Mouse (Mus musculus) intestine, embryonic 15.5 days (tissue): ENCODE measurements around the gene Gfra4. TPM values are rescaled to one million over a fixed set of nuclear protein-coding genes. Genes with fewer than 3 reads are reported as not detected.

Experiments used
- ATAC-seq: fragments of 200-750 bp; cut with Nextera tagmentation; 2 replicates; pipeline ENCODE4 v1.8.0; 2017; ENCODE audit warnings: moderate TSS enrichment, moderate library complexity
- H3K27ac ChIP-seq: fragments of 300-500 bp; sonication (generic); 2 replicates; pipeline ENCODE4 v1.5.1; 2015; ENCODE audit warnings: mild to moderate bottlenecking, inconsistent platforms
- H3K27me3 ChIP-seq: fragments of 300-500 bp; sonication (generic); replicated peaks from 2 replicates; pipeline ENCODE4 v1.6.1; 2015; ENCODE audit warnings: inconsistent platforms
- H3K36me3 ChIP-seq: fragments of 300-500 bp; sonication (generic); 2 replicates; pipeline ENCODE4 v1.6.1; 2015; ENCODE audit warnings: inconsistent platforms
- H3K4me1 ChIP-seq: fragments of 300-500 bp; sonication (generic); replicated peaks from 2 replicates; pipeline ENCODE4 v1.6.1; 2015; ENCODE audit warnings: inconsistent platforms
- H3K4me2 ChIP-seq: fragments of 300-500 bp; sonication (generic); replicated peaks from 2 replicates; pipeline ENCODE4 v1.6.1; 2015; ENCODE audit warnings: mild to moderate bottlenecking, inconsistent platforms
- H3K4me3 ChIP-seq: fragments of 300-500 bp; sonication (generic); replicated peaks from 2 replicates; pipeline ENCODE4 v1.5.1; 2015; ENCODE audit warnings: inconsistent platforms
- H3K9ac ChIP-seq: fragments of 300-500 bp; sonication (generic); 2 replicates; pipeline ENCODE4 v1.6.1; 2015; ENCODE audit warnings: inconsistent platforms
- H3K9me3 ChIP-seq: fragments of 300-500 bp; sonication (generic); 2 replicates; pipeline ENCODE4 v1.6.1; 2016; ENCODE audit warnings: inconsistent platforms
- WGBS: fragments of 180-500 bp; shearing (Covaris S2); methylation state at CpG from one replicate; pipeline ENCODE4 v1.1.7; 2015; 5-methylcytosine and 5-hydroxymethylcytosine counted together
- polyA plus RNA-seq: library from polyadenylated mRNA; unstranded; fragments of >200 nt; fragmentation: Nextera tagmentation; extraction: Ambion mirVana; gene quantifications from 2 replicates; pipeline ENCODE4 v1.2.1, GENCODE M21; 2015

The Gfra4 gene
- polyA plus RNA-seq, result 8.8 and 9.6 TPM in 2 replicates

DNA sequence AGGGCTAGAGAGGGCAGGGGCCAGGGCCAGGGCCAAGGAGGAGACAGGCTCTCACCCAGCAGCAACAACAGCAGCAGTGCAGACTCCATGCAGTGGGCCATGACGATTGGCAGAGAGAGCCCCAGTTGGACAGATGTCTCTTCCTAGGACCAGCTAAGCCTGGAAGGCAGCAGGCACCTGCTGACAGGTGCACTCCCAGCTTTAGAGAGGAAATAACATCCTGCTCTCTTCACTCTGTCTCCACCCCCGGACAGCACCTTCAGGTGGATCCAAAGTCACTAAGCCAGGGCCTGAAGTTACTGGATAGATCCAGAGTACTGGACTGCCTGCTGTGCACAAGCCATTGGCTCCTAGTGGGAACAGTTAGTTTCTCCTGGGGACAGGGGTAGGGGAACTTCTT is at the start of gene Gfra4:
TSS of gene Gfra4 (minus strand) at position 101 of the 400 bp plus-strand sequence.
- 65% methylated on average over 2 of the region's 2 CpGs for WGBS
- H3K36me3 ChIP-seq, result no peaks in the 10 kb centered on the region
- no peak for ATAC-seq
- no peaks in the 10 kb centered on the region for H3K9me3 ChIP-seq
- H3K4me3 ChIP-seq, result no peak within 1 kb of the TSS
- no peak within 1 kb of the TSS for H3K27ac ChIP-seq
- peak within 1 kb of the TSS; percentile 95 for H3K4me2 ChIP-seq
- H3K27me3 ChIP-seq, result peaks cover 34% of the 10 kb centered on the region
- H3K4me1 ChIP-seq, result peaks cover 17% of the 10 kb centered on the region
- H3K9ac ChIP-seq, result peak within 1 kb of the TSS; percentile 56; the same call in 1 of the 2 replicates

DNA sequence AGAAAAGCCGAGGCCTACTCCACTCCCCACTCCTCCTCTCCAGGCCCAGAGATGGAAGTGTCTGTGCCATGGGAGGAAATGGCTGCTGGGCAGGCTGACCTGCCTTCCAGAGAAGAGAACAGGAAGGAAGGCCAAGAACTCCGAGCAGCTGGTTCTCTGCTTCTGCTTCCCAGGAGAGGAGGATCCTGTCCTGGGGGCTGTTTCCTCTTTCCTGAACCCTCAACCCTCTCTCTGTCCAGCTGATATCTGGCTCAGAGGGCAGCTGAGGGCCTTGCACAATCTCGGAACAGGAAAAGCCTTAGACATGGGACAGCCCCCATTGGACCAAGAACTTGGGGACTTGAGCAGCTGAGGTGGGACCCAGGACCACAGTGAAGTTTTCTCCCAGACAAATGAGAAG is 48.0 kb upstream of the Gfra4 start:
- Histone ChIP-seq H3K4me3 (no peak overlapping the region), H3K36me3 (no peaks in the 10 kb centered on the region), H3K27ac (no peak overlapping the region), H3K4me1 (no peaks in the 10 kb centered on the region), H3K9me3 (no peaks in the 10 kb centered on the region), H3K4me2 (no peak overlapping the region), H3K9ac (no peak overlapping the region), H3K27me3 (no peaks in the 10 kb centered on the region)
- no peak for ATAC-seq
- WGBS, result 73% methylated on average over 3 of the region's 3 CpGs

DNA sequence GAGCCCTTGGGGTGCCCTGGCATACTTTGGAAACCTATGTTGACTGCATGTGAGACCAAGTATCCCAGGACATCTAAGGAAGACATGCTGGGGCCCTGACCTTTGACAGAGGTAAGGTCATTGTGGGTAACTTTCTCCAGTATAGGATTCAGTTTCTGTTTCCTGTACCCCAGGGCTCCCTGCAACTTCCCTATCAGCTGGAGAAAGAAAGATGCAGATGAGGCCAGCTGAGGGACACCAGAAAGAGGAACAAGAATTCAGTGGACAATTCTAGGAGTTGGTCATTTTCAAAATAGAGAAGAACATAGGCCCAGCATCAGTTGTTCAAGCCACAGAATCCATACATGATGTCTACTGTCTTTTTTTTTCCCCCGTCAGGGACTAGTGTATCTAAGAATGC is 46.7 kb upstream of the Gfra4 start:
- Histone ChIP-seq H3K27me3 (no peaks in the 10 kb centered on the region), H3K4me3 (no peak overlapping the region), H3K9ac (no peak overlapping the region), H3K36me3 (no peaks in the 10 kb centered on the region), H3K9me3 (no peaks in the 10 kb centered on the region), H3K27ac (no peak overlapping the region), H3K4me2 (no peak overlapping the region), H3K4me1 (no peaks in the 10 kb centered on the region)
- no peak for ATAC-seq
- WGBS, result 88% methylated on average over 1 of the region's 1 CpGs

DNA sequence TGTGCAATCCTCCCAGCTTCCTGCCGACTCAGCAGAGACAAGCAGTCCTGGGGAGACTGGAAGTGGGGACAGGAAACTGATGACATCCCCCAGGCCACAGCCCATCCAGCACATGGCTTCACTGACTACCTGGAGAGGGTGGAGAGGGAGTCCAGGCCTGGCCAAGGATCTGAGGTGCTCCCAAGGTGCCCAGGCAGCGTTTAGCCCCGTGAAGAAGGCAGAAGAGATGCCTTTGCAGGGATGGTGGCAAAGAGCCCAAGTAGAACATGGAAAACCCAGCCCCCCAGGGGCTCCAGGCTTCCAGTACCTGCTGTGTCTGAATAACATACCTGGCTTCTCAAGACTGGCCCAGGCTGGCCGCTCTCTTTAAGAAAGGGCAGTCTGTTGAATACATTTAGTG is 45.7 kb upstream of the Gfra4 start:
- Histone ChIP-seq H3K9me3 (no peaks in the 10 kb centered on the region), H3K27ac (no peak overlapping the region), H3K4me2 (no peak overlapping the region), H3K36me3 (no peaks in the 10 kb centered on the region), H3K9ac (no peak overlapping the region), H3K4me3 (no peak overlapping the region), H3K4me1 (no peaks in the 10 kb centered on the region), H3K27me3 (no peaks in the 10 kb centered on the region)
- 70% methylated on average over 4 of the region's 4 CpGs for WGBS
- no peak for ATAC-seq

DNA sequence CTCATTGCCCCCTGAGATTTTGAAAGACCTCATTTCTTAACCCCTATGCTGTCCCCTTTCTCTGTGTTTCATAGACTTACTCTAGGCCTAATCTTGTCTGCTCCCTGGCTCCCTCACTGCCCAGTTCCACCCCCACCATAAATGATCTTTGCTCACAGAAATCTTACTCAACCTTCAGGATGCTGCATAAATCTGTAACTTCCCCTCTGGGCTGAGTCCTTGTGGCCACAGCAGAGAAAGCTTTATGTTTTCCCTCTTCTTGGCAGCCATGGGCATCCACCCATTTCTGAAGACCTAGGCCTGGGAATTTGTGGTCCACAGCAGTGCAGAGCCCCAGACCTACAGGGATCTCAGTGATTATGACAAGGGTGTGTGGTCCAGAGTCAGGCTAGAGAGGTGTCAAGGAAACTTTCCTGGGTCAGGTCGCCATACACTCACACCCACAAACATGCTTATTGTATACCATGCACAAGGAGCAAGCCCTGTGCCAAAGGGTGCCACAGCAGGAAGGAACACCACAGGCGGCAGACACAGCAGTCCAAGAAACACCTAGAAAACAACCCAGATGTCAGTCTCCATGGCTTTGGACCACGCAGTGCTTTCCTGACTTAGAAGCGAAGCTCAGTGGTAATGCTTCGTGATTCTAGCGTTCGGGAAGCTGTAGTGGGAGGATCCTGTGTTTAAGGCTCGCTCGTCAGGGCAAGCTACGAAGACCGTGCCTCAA is 43.9 kb upstream of the Gfra4 start, which contains the start of gene Siglec1:
TSS of gene Siglec1 (minus strand) at position 99 of the 724 bp plus-strand sequence.
- no peak within 1 kb of the TSS for H3K9ac ChIP-seq
- H3K27me3 ChIP-seq, result no peaks in the 10 kb centered on the region
- no peak within 1 kb of the TSS for H3K27ac ChIP-seq
- no peak for ATAC-seq
- WGBS, result 82% methylated on average over 11 of the region's 11 CpGs
- no peak within 1 kb of the TSS for H3K4me2 ChIP-seq
- H3K4me3 ChIP-seq, result no peak within 1 kb of the TSS
- no peaks in the 10 kb centered on the region for H3K4me1 ChIP-seq
- no peaks in the 10 kb centered on the region for H3K9me3 ChIP-seq
- no peaks in the 10 kb centered on the region for H3K36me3 ChIP-seq

DNA sequence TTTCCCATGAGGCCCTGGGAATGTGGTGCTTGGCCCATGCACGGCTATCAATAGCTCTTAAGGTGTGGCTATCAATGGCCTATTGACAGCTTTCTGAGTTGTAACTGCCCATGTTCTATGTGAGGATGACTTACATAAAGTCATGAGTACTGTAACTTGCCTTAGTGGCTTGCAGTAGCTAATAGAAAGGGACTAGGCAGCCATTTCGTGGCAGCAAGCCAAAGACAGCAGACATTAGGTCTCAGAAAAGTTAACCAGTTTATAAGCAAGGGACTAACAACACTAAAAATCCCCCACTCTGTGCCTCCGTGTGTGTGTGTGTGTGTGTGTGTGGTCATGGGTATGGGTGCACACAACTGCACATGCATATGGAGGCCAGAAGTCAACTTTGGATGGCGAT is 41.3 kb upstream of the Gfra4 start:
- Histone ChIP-seq H3K27me3 (no peaks in the 10 kb centered on the region), H3K4me2 (no peak overlapping the region), H3K4me3 (no peak overlapping the region), H3K27ac (no peak overlapping the region), H3K4me1 (no peaks in the 10 kb centered on the region), H3K9ac (no peak overlapping the region), H3K36me3 (no peaks in the 10 kb centered on the region), H3K9me3 (no peaks in the 10 kb centered on the region)
- WGBS, result 77% methylated on average over 4 of the region's 4 CpGs
- no peak for ATAC-seq

DNA sequence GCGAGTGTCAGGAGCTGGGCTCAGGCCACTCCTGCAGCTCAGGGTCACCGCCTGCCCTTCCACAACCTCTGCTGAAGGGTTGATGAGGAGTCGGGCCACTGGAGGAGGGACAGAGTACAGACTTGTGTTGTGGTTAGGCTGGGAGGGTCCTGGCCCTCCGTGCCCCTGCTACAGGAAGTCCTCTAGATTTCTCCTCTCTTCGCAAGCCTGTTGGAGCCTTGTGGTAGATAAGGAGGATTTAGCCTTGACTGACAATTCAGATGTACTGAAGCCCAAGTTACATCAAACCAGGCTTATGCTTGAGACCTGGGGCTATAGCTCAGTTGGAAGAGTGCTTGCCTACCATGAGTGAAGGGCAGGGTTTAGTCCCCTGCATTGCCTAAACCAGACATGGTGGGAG is 37.6 kb upstream of the Gfra4 start:
- peaks cover 4% of the 10 kb centered on the region; the same call in 1 of the 2 replicates for H3K27me3 ChIP-seq
- WGBS, result 78% methylated on average over 5 of the region's 5 CpGs
- no peak overlapping the region for H3K9ac ChIP-seq
- H3K36me3 ChIP-seq, result no peaks in the 10 kb centered on the region
- no peak overlapping the region for H3K4me3 ChIP-seq
- H3K4me2 ChIP-seq, result no peak overlapping the region
- H3K9me3 ChIP-seq, result no peaks in the 10 kb centered on the region
- H3K27ac ChIP-seq, result no peak overlapping the region
- ATAC-seq, result no peak
- H3K4me1 ChIP-seq, result no peaks in the 10 kb centered on the region

DNA sequence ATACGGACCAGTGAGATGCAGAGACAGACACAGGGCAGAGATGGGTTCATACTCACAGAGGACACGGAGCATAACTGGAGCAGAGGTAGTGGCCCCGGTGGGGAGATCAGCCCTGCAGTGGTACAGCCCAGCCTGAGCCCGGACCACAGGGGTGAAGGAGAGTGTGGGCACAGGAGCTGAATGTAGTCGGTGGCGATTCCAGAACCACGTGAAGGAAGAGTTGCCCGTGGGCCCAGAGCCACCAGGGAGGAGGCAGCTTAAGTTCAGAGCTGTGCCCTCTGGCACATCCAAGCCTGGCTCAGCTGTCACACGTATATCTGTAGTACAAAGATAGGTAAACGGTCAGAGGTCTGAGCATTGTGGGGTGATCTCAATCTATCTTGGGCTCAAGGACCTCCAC is 29.6 kb upstream of the Gfra4 start:
- Histone ChIP-seq H3K36me3 (no peaks in the 10 kb centered on the region), H3K4me2 (no peak overlapping the region), H3K4me1 (no peaks in the 10 kb centered on the region), H3K9ac (no peak overlapping the region), H3K9me3 (no peaks in the 10 kb centered on the region), H3K27me3 (no peaks in the 10 kb centered on the region), H3K27ac (no peak overlapping the region), H3K4me3 (no peak overlapping the region)
- ATAC-seq, result no peak
- 84% methylated on average over 10 of the region's 10 CpGs for WGBS

DNA sequence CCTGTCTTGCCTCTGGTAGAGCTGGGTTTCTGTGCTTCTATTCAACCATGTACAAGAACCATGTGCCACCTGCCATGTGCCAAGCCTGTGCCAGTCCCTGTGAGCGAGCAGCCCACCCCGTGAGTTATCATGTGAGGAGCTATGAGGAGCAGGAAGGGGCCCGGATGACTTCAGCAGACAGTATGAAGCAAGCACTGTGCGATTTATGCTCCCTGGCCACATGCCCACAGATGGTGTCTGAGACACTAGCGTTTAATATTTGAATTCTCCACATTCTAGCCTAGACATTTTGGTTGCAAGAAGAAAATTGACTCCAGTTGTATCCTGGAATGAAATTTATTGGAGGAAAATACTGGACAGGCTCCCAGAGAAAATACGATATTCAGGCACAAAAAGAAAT is 24.6 kb upstream of the Gfra4 start:
- ATAC-seq, result no peak
- Histone ChIP-seq H3K9me3 (no peaks in the 10 kb centered on the region), H3K9ac (no peak overlapping the region), H3K4me2 (no peak overlapping the region), H3K36me3 (no peaks in the 10 kb centered on the region), H3K4me3 (no peak overlapping the region), H3K4me1 (peaks cover 11% of the 10 kb centered on the region), H3K27ac (no peak overlapping the region), H3K27me3 (peaks cover 7% of the 10 kb centered on the region)
- WGBS, result 44% methylated on average over 6 of the region's 6 CpGs

DNA sequence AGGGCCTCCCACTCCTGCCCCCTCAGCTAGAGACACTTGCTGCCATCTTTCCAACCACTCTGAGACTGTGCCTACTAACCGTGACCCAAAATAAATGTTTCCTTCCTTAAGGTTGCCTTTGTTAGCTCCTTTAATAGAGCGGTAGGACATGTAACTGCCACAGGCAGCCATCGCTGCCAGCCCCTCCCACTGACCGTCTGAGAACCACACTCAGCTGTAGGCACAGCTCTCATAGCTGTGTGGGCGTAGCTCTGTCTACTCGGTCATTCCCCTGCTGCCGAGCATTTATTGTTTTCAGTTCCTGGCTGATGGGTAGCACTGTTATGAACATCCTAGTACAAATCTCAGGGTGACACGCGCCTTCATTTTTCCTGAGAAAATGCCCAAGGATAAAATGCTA is 23.5 kb upstream of the Gfra4 start:
- WGBS, result 60% methylated on average over 9 of the region's 9 CpGs
- no peak overlapping the region for H3K4me3 ChIP-seq
- H3K27ac ChIP-seq, result no peak overlapping the region
- no peaks in the 10 kb centered on the region for H3K36me3 ChIP-seq
- H3K4me1 ChIP-seq, result peaks cover 11% of the 10 kb centered on the region
- no peak overlapping the region for H3K4me2 ChIP-seq
- no peak overlapping the region for H3K9ac ChIP-seq
- no peak for ATAC-seq
- peaks cover 11% of the 10 kb centered on the region for H3K27me3 ChIP-seq
- no peaks in the 10 kb centered on the region for H3K9me3 ChIP-seq

DNA sequence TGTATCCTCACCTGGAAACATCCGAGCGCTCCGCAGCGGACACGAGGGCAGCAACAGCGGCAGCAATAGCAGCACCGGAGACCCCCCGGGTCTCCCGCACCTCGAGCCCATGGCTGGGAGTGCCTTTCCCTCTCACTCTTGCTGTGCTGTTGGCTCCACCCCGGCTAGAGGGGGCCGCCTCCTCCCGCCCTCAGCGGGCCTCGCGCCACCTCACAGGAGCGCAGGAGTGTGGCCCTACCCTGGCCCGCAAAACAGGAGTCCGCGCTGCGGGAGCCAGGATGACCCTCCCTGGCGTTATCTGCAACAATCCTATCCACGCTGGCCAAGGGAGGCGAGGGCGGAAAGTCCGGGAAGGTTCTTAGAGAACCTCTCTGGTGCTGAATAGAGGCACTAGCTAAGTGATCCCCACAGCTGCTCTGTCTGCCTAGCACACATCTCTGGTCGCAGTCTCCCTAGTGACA is 20.5 kb upstream of the Gfra4 start, which contains the start of gene Adam33:
TSS of gene Adam33 (minus strand) at position 411 of the 461 bp plus-strand sequence.
- Histone ChIP-seq H3K9me3 (no peaks in the 10 kb centered on the region), H3K9ac (no peak within 1 kb of the TSS), H3K4me2 (peak within 1 kb of the TSS; percentile 73), H3K27ac (no peak within 1 kb of the TSS), H3K36me3 (no peaks in the 10 kb centered on the region), H3K4me3 (peak within 1 kb of the TSS; percentile 25), H3K27me3 (peaks cover 16% of the 10 kb centered on the region), H3K4me1 (peaks cover 24% of the 10 kb centered on the region)
- 5% methylated on average over 27 of the region's 27 CpGs for WGBS
- peak; percentile 76 for ATAC-seq

DNA sequence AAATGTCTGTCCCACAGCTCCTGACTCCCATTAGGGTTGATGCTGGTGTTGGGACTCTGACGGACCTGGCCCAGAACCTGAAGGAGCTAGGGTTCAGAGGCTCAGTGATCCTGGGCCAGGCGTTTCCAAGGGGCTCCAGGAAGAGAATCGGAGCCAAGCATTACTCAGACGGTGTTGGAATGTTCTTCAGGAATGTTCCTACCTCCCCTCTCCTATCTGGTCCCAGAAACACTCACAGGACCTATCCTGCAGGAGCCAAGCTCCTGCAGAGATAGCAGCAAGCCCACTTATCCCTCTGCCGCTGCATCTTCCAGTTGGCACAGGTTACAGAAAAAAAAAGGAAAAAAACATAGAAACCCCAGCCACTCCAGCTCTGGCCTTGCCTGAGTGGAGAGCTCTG is 18.7 kb upstream of the Gfra4 start:
- Histone ChIP-seq H3K9ac (no peak overlapping the region), H3K9me3 (no peaks in the 10 kb centered on the region), H3K36me3 (no peaks in the 10 kb centered on the region), H3K27me3 (peaks cover 16% of the 10 kb centered on the region), H3K4me1 (peaks cover 20% of the 10 kb centered on the region), H3K27ac (no peak overlapping the region), H3K4me2 (no peak overlapping the region), H3K4me3 (no peak overlapping the region)
- WGBS, result 48% methylated on average over 5 of the region's 5 CpGs
- ATAC-seq, result no peak

DNA sequence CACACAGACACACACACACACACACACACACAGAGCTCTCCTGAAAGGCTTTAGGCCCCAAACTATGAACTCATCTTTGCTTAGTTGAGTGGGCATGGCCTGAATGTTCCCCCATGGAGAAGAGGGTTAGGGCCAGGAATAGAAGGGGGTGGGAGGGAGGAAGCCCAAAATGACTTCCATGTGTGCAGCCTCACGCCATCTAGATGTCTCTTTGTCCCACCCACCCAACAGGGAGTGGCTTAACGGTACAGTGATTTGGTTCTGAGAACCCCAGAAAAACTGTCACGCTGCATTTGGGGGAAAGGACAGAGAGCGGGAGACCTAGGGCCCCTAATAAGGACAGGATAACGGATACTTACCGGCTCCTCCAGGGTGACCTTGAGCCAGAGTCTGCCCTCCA is 17.9 kb upstream of the Gfra4 start:
- Histone ChIP-seq H3K9me3 (no peaks in the 10 kb centered on the region), H3K27me3 (peaks cover 20% of the 10 kb centered on the region), H3K4me2 (no peak overlapping the region), H3K27ac (no peak overlapping the region), H3K9ac (no peak overlapping the region), H3K4me1 (peaks cover 25% of the 10 kb centered on the region), H3K4me3 (no peak overlapping the region), H3K36me3 (no peaks in the 10 kb centered on the region)
- WGBS, result 75% methylated on average over 6 of the region's 6 CpGs
- ATAC-seq, result no peak
